Mouse (Mus musculus) CH12.LX (cell line): ENCODE measurements around the gene Pgd. TPM values are rescaled to one million over a fixed set of nuclear protein-coding genes. Genes with fewer than 3 reads are reported as not detected.

Source experiments
- DNase-seq: peaks from one replicate; pipeline ENCODE4 v3.0.0-alpha.2; 2013; ENCODE audit errors: extremely low read depth
- H3K27ac ChIP-seq: 2 replicates; pipeline ENCODE4 v1.5.1; 2012; ENCODE audit warnings: low read depth, mild to moderate bottlenecking, control low read depth, moderate library complexity; ENCODE audit not compliant: insufficient read depth
- H3K27me3 ChIP-seq: replicated peaks from 2 replicates; pipeline ENCODE3; 2012; ENCODE audit warnings: inconsistent platforms
- H3K36me3 ChIP-seq, 2 experiments: replicated peaks in 1 of 2; 2 replicates each; pipeline versions ENCODE3 to v1.6.1; 2012; ENCODE audit warnings: inconsistent platforms in 1 of 2, low read length in 1 of 2, mild to moderate bottlenecking in 1 of 2, mixed read lengths in 1 of 2, moderate library complexity in 1 of 2; ENCODE audit not compliant: control insufficient read depth in 1 of 2, insufficient read depth in 1 of 2
- H3K4me1 ChIP-seq, 2 experiments: 2 replicates each; pipeline ENCODE4 v1.6.1; 2012; ENCODE audit warnings: inconsistent platforms in 1 of 2, moderate library complexity in 1 of 2; ENCODE audit not compliant: insufficient read depth in 2 of 2, control insufficient read depth in 1 of 2
- H3K4me2 ChIP-seq: 2 replicates; pipeline ENCODE4 v1.6.1; 2012; ENCODE audit warnings: low read depth, mild to moderate bottlenecking, control low read depth; ENCODE audit not compliant: poor library complexity, insufficient read depth, severe bottlenecking
- H3K4me3 ChIP-seq, 3 experiments: fragments of 150-350 bp in 1 of 3; sonication (generic) in 1 of 3; replicated peaks in 1 of 3; 2 replicates each; pipeline versions ENCODE3 to v1.5.1; 2011 to 2012; ENCODE audit warnings: low read depth in 2 of 3, low read length in 2 of 3, mild to moderate bottlenecking in 2 of 3, moderate library complexity in 2 of 3, control low read depth in 1 of 3, improper control_type of control experiment in 1 of 3, inconsistent platforms in 1 of 3, mixed read lengths in 1 of 3; ENCODE audit not compliant: poor library complexity in 1 of 3
- H3K79me2 ChIP-seq: replicated peaks from 2 replicates; pipeline ENCODE4 v1.6.1; 2012; ENCODE audit warnings: mild to moderate bottlenecking, moderate library complexity; ENCODE audit not compliant: control insufficient read depth, poor library complexity, insufficient read depth, severe bottlenecking; ENCODE audit errors: extremely low read depth
- H3K9ac ChIP-seq: 2 replicates; pipeline ENCODE4 v1.6.1; 2012; ENCODE audit warnings: low read depth, mild to moderate bottlenecking, control low read depth, moderate library complexity; ENCODE audit not compliant: insufficient read depth
- H3K9me3 ChIP-seq: replicated peaks from 2 replicates; pipeline ENCODE3; 2012; ENCODE audit warnings: low read length, inconsistent platforms, mixed read lengths
- BHLHE40 ChIP-seq: IDR thresholded peaks from 2 replicates; pipeline ENCODE4 v1.6.1; 2011; ENCODE audit warnings: mild to moderate bottlenecking, low read depth, low read length, improper control_type of control experiment
- CHD1 ChIP-seq: IDR thresholded peaks from 2 replicates; pipeline ENCODE4 v1.6.1; 2012; ENCODE audit warnings: low read depth, low read length, improper control_type of control experiment, inconsistent platforms
- CHD2 ChIP-seq: IDR thresholded peaks from 2 replicates; pipeline ENCODE4 v1.6.1; 2011; ENCODE audit warnings: low read length, improper control_type of control experiment
- CTCF ChIP-seq, 2 experiments: IDR thresholded peaks in 1 of 2; conservative IDR thresholded peaks in 1 of 2; 2 replicates each; pipeline ENCODE4 v1.5.1; 2011 to 2012; ENCODE audit warnings: low read depth in 2 of 2, low read length in 2 of 2, improper control_type of control experiment in 1 of 2, inconsistent platforms in 1 of 2, mild to moderate bottlenecking in 1 of 2, moderate library complexity in 1 of 2
- E2F4 ChIP-seq: IDR thresholded peaks from 2 replicates; pipeline ENCODE4 v1.6.1; 2011; ENCODE audit warnings: low read depth, low read length, improper control_type of control experiment; ENCODE audit not compliant: insufficient replicate concordance
- ELF1 ChIP-seq: IDR thresholded peaks from 2 replicates; pipeline ENCODE4 v1.6.1; 2014; ENCODE audit warnings: low read depth, mild to moderate bottlenecking, inconsistent platforms, low read length, improper control_type of control experiment
- EP300 ChIP-seq: IDR thresholded peaks from 2 replicates; pipeline ENCODE4 v1.6.1; 2011; ENCODE audit warnings: low read length, improper control_type of control experiment
- ETS1 ChIP-seq: conservative IDR thresholded peaks from 2 replicates; pipeline ENCODE4 v1.6.1; 2012; ENCODE audit warnings: low read depth, mild to moderate bottlenecking, inconsistent platforms, low read length, improper control_type of control experiment, moderate library complexity
- GABPA ChIP-seq: IDR thresholded peaks from 2 replicates; pipeline ENCODE4 v1.6.1; 2012; ENCODE audit warnings: low read depth, low read length, improper control_type of control experiment, inconsistent platforms; ENCODE audit not compliant: insufficient replicate concordance
- HCFC1 ChIP-seq: IDR thresholded peaks from 2 replicates; pipeline ENCODE4 v1.6.1; 2012; ENCODE audit warnings: low read depth, mild to moderate bottlenecking, inconsistent platforms, low read length, improper control_type of control experiment
- IRF4 ChIP-seq: IDR thresholded peaks from 2 replicates; pipeline ENCODE4 v1.6.1; 2014; ENCODE audit warnings: low read depth, mild to moderate bottlenecking, inconsistent platforms, low read length, improper control_type of control experiment
- JUN ChIP-seq: IDR thresholded peaks from 2 replicates; pipeline ENCODE4 v1.6.1; 2011; ENCODE audit warnings: low read depth, mild to moderate bottlenecking, low read length, improper control_type of control experiment, moderate library complexity; ENCODE audit not compliant: insufficient read depth
- JUND ChIP-seq: conservative IDR thresholded peaks from 2 replicates; pipeline ENCODE4 v1.6.1; 2011; ENCODE audit warnings: low read depth, low read length, improper control_type of control experiment
- KAT2A ChIP-seq: IDR thresholded peaks from 2 replicates; pipeline ENCODE4 v1.6.1; 2012; ENCODE audit warnings: low read length, improper control_type of control experiment, inconsistent platforms; ENCODE audit not compliant: insufficient replicate concordance
- MAFK ChIP-seq: IDR thresholded peaks from 2 replicates; pipeline ENCODE4 v1.6.1; 2011; ENCODE audit warnings: low read length, improper control_type of control experiment; ENCODE audit not compliant: insufficient replicate concordance
- MAX ChIP-seq: IDR thresholded peaks from 2 replicates; pipeline ENCODE4 v1.6.1; 2011; ENCODE audit warnings: low read length, improper control_type of control experiment
- MAZ ChIP-seq: IDR thresholded peaks from 2 replicates; pipeline ENCODE4 v1.6.1; 2012; ENCODE audit warnings: low read depth, mild to moderate bottlenecking, inconsistent platforms, low read length, improper control_type of control experiment, moderate library complexity
- MEF2A ChIP-seq: IDR thresholded peaks from 2 replicates; pipeline ENCODE4 v1.6.1; 2014; ENCODE audit warnings: low read depth, mild to moderate bottlenecking, inconsistent platforms, low read length, improper control_type of control experiment, borderline replicate concordance
- MXI1 ChIP-seq: IDR thresholded peaks from 2 replicates; pipeline ENCODE4 v1.6.1; 2011; ENCODE audit warnings: mild to moderate bottlenecking, low read depth, low read length, improper control_type of control experiment
- MYC ChIP-seq: IDR thresholded peaks from 2 replicates; pipeline ENCODE4 v1.6.1; 2011; ENCODE audit warnings: low read depth, mild to moderate bottlenecking, improper control_type of control experiment, low read length
- NELFE ChIP-seq: IDR thresholded peaks from 2 replicates; pipeline ENCODE4 v1.6.1; 2011; ENCODE audit warnings: low read depth, low read length, improper control_type of control experiment
- NRF1 ChIP-seq: IDR thresholded peaks from 2 replicates; pipeline ENCODE4 v1.6.1; 2014; ENCODE audit warnings: low read depth, mild to moderate bottlenecking, inconsistent platforms, low read length, improper control_type of control experiment, moderate library complexity
- PAX5 ChIP-seq: IDR thresholded peaks from 2 replicates; pipeline ENCODE4 v1.6.1; 2012; ENCODE audit warnings: low read length, inconsistent platforms, mixed read lengths
- POLR2A ChIP-seq: IDR thresholded peaks from 2 replicates; pipeline ENCODE4 v1.6.1; 2011; ENCODE audit warnings: low read depth, mild to moderate bottlenecking, improper control_type of control experiment, low read length
- POLR2AphosphoS2 ChIP-seq: IDR thresholded peaks from 2 replicates; pipeline ENCODE4 v1.6.1; 2011; ENCODE audit warnings: low read depth, low read length, improper control_type of control experiment
- RAD21 ChIP-seq: IDR thresholded peaks from 2 replicates; pipeline ENCODE4 v1.6.1; 2011; ENCODE audit warnings: low read depth, mild to moderate bottlenecking, low read length, improper control_type of control experiment, moderate library complexity
- RCOR1 ChIP-seq: conservative IDR thresholded peaks from 2 replicates; pipeline ENCODE4 v1.6.1; 2012; ENCODE audit warnings: low read depth, mild to moderate bottlenecking, inconsistent platforms, low read length, improper control_type of control experiment
- SIN3A ChIP-seq: IDR thresholded peaks from 2 replicates; pipeline ENCODE4 v1.6.1; 2012; ENCODE audit warnings: low read length, improper control_type of control experiment, inconsistent platforms
- SMC3 ChIP-seq: IDR thresholded peaks from 2 replicates; pipeline ENCODE4 v1.6.1; 2011; ENCODE audit warnings: low read depth, low read length, improper control_type of control experiment
- TBP ChIP-seq: conservative IDR thresholded peaks from 2 replicates; pipeline ENCODE4 v1.6.1; 2011; ENCODE audit warnings: low read depth, low read length, improper control_type of control experiment
- TCF12 ChIP-seq: IDR thresholded peaks from 2 replicates; pipeline ENCODE4 v1.6.1; 2014; ENCODE audit warnings: low read depth, mild to moderate bottlenecking, inconsistent platforms, low read length, improper control_type of control experiment
- UBTF ChIP-seq: IDR thresholded peaks from 2 replicates; pipeline ENCODE4 v1.6.1; 2012; ENCODE audit warnings: low read depth, mild to moderate bottlenecking, inconsistent platforms, low read length, improper control_type of control experiment, moderate library complexity
- USF1 ChIP-seq: IDR thresholded peaks from 2 replicates; pipeline ENCODE4 v1.6.1; 2014; ENCODE audit warnings: low read depth, mild to moderate bottlenecking, inconsistent platforms, low read length, improper control_type of control experiment
- USF2 ChIP-seq: conservative IDR thresholded peaks from 2 replicates; pipeline ENCODE4 v1.6.1; 2011; ENCODE audit warnings: low read depth, low read length, improper control_type of control experiment
- ZC3H11A ChIP-seq: IDR thresholded peaks from 2 replicates; pipeline ENCODE4 v1.6.1; 2012; ENCODE audit warnings: low read depth, mild to moderate bottlenecking, inconsistent platforms, low read length, improper control_type of control experiment
- ZKSCAN1 ChIP-seq: IDR thresholded peaks from 2 replicates; pipeline ENCODE4 v1.6.1; 2012; ENCODE audit warnings: low read depth, inconsistent platforms, low read length, improper control_type of control experiment, borderline replicate concordance
- ZMIZ1 ChIP-seq: IDR thresholded peaks from 2 replicates; pipeline ENCODE4 v1.6.1; 2012; ENCODE audit warnings: low read depth, mild to moderate bottlenecking, inconsistent platforms, low read length, improper control_type of control experiment
- ZNF384 ChIP-seq: IDR thresholded peaks from 2 replicates; pipeline ENCODE4 v1.6.1; 2012; ENCODE audit warnings: low read depth, low read length, improper control_type of control experiment, inconsistent platforms
- dilution Hi-C: fragments of 300-500 bp; cut with MboI; formaldehyde crosslinking; loops from 2 replicates; pipeline ENCODE4 v1.14.3; 2020; ENCODE audit warnings: low sequenced_read_pairs; ENCODE audit not compliant: extremely low pct_unique_long_range_greater_than_20kb, extremely low pct_ligation_motif_present
- in situ Hi-C: fragments of 300-500 bp; cut with MboI; formaldehyde crosslinking; loops from 3 replicates; pipeline ENCODE4 v1.14.3; 2019; ENCODE audit warnings: low sequenced_read_pairs, low pct_ligation_motif_present, low pct_unique_long_range_greater_than_20kb, mixed read lengths
- polyA plus RNA-seq: library from polyadenylated mRNA; unstranded; fragments of >175 nt; gene quantifications from 2 replicates; pipeline ENCODE4 v1.2.1, GENCODE M21; 2012; ENCODE audit warnings: low read depth; ENCODE audit not compliant: insufficient read length
- total RNA-seq, 2 experiments: library from RNA; depleted of rRNA; stranded (reverse); fragments of 300-350 nt in 1 of 2; fragments of >200 nt in 1 of 2; gene quantifications; 2 replicates each; pipeline ENCODE4 v1.2.3; 2012 to 2014

The Pgd gene
- total and polyA plus RNA-seq, 3 experiments = 50.1 to 251 (median 51.6) TPM

DNA sequence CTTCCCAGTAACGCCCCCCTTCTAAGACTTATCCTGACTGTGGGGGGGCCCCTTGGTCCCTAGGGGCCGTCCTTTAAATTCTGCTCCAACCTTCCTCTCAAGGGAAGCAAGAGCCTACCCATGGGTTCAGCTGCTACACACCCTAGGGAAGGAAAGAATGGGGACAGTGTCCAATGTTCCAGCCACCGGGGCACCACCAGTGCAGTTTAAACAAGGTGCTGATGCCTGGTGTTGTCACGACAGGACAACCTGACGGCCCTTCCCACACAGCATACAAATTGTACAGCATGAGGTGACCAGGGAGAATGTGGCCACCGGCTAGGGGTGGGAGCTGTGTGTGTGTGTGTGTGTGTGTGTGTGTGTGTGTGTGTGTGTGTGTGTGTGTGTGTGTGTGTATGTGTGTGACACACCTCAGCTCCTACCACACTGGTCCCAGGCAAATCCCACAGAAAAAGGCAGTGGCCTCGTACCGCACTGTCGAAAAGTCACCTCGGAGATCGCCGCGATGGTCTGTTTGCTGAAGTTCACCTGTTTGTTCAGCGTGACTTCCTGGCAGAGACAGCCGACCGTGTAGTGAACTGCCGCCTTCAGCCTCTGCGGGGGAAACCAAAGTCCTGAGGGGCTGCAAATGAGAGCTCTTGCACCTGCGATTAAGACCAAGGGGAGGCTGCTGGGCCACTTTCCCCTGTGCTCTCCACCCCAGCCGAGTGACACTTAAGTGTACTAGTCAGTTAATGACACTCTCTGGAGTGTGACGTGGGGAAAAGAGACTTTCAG lies 34.6 kb downstream of the Pgd start:
- dilution Hi-C loops = no loop called here

DNA sequence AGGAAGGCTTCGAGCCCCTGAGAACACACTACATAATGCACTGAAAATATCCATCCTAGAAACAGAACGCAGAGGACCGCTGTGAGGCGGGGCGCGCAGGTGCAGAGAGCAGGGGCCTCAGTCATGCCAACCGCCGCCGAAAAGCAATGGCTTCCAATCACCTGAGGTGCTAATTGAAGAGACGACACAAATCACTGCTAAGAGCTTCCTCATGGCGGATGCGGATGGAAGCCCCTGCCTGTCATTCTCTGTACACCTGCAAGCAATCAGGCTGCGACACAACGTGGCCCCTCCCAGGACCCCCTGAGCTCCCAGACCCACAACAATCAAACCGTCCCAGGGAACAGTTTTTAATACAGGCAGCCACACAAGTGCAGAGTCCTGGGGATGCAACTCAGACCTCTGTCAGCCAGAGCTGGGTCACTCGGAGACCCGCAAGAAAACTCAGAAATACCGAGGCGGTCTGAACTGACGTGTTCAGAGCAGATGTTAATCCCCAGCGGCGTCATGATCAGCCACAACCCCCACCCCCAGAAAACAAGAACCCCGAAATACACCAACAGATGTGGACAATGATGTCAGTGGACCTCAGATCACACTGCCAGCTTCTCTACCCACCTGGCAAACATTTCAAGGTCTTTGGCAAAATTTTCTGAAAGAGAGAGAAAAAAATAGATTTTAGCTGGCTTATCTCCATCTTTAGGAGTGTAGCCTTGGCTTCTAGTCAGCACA lies 35.4 kb downstream of the Pgd start:
- Histone ChIP-seq H3K4me1 (peaks cover 9 to 58% of the 10 kb centered on the region in 2 experiments; a peak in 3 of 4 replicates), H3K79me2 (no peaks in the 10 kb centered on the region), H3K4me3 (peak overlapping the region in 1 of 3 experiments; percentile 34), H3K9ac (no peak overlapping the region), H3K36me3 (peaks cover 19 to 55% of the 10 kb centered on the region in 2 experiments), H3K27ac (peak overlapping the region; percentile 90; the same call in 1 of the 2 replicates), H3K4me2 (no peak overlapping the region; the same call in 1 of the 2 replicates), H3K9me3 (no peaks in the 10 kb centered on the region), H3K27me3 (no peaks in the 10 kb centered on the region)
- in situ Hi-C loops (no loop called here), dilution Hi-C loops (no loop called here)
- peak; percentile 61 for DNase-seq
- TF ChIP-seq NRF1 (peak; percentile 28; the same call in 1 of the 2 replicates), BHLHE40 (0 out of 2 replicates have a peak, but pooled peaks have one; percentile 56), ETS1 (peak; percentile 78), HCFC1 (no peak), POLR2AphosphoS2 (no peak), CHD2 (peak; percentile 42; the same call in 1 of the 2 replicates), EP300 (peak; percentile 80), MXI1 (peak; percentile 48; the same call in 1 of the 2 replicates), TCF12 (peak; percentile 67), ZNF384 (peak; percentile 20; the same call in 1 of the 2 replicates), SIN3A (peak; percentile 65), MEF2A (0 out of 2 replicates have a peak, but pooled peaks have one; percentile 38), KAT2A (no peak)

More for the DNA sequence above, 34.6 kb downstream of the Pgd start:
- DNase-seq = peak; percentile 78
- H3K79me2 ChIP-seq = 0 out of 2 replicates have a peak, but pooled peaks cover 5% of the 10 kb centered on the region
- no peaks in the 10 kb centered on the region for H3K9me3 ChIP-seq
- no peak overlapping the region for H3K9ac ChIP-seq
- peaks cover 15 to 48% of the 10 kb centered on the region in 2 experiments for H3K36me3 ChIP-seq
- H3K4me3 ChIP-seq = peak overlapping the region in 2 of 3 experiments; percentile 30 to 34
- H3K4me1 ChIP-seq = peaks cover 9 to 62% of the 10 kb centered on the region in 2 experiments
- TF ChIP-seq ZC3H11A (no peak), ZMIZ1 (no peak), SMC3 (no peak), JUN (no peak), CHD2 (no peak), ZNF384 (no peak), RCOR1 (no peak), BHLHE40 (peak; percentile 70), USF2 (no peak), IRF4 (no peak), JUND (no peak), NELFE (no peak), POLR2A (no peak), USF1 (no peak), ZKSCAN1 (no peak), MXI1 (0 out of 2 replicates have a peak, but pooled peaks have one; percentile 12), GABPA (no peak), CHD1 (no peak), ELF1 (no peak), ETS1 (peak; percentile 49), E2F4 (no peak), UBTF (no peak), POLR2AphosphoS2 (no peak), RAD21 (no peak), HCFC1 (no peak), EP300 (peak; percentile 34; the same call in 1 of the 2 replicates), PAX5 (no peak), TBP (0 out of 2 replicates have a peak, but pooled peaks have one; percentile 37), NRF1 (no peak), CTCF (conservative IDR thresholded peaks at IDR 0.05 in 1 of 2, IDR thresholded peaks at IDR 0.05 in 1 of 2; ENCODE audit: low read depth in 2 of 2, low read length in 2 of 2) (no peak), SIN3A (no peak), MEF2A (0 out of 2 replicates have a peak, but pooled peaks have one; percentile 2), MAX (peak; percentile 21; the same call in 1 of the 2 replicates), MAZ (no peak), KAT2A (no peak), MYC (no peak), TCF12 (peak; percentile 69), MAFK (no peak)
- in situ Hi-C loops = no loop called here
- peak overlapping the region; percentile 90 for H3K27ac ChIP-seq
- H3K4me2 ChIP-seq = peak overlapping the region; percentile 44; the same call in 1 of the 2 replicates
- no peaks in the 10 kb centered on the region for H3K27me3 ChIP-seq
